Mouse (Mus musculus): Measurements from ENCODE around the gene Ifitm6. TPM values are rescaled to one million over a fixed set of nuclear protein-coding genes. Genes with fewer than 3 reads are reported as not detected.
"Not testable (repeated sequence)": the region's sequence is repeated elsewhere in the genome, so short reads cannot be mapped to it uniquely, and the experiment has no call there.

Gene Ifitm6
- 2.1 TPM in 1 of 2 replicates, not detected in the other for polyA plus RNA-seq (2012; ENCODE audit: insufficient read depth, insufficient read length, missing spikeins)

GRCm38 (mm10) chr7:141017824-141018223 lies at the start of gene Ifitm6:
Ifitm6 (minus strand) TSS chr7:141017924.
- H3K4me3 ChIP-seq (ENCODE audit: insufficient read depth, low read depth, low read length); H3K4me1 ChIP-seq (ENCODE audit: control insufficient read depth, insufficient read depth, insufficient read length, low read length): not testable (repeated sequence)
- peak within 1 kb of the TSS; percentile 24; the same call in 1 of the 2 replicates for H3K27ac ChIP-seq (replicated peaks; ENCODE audit: low read depth, low read length)

GRCm38 (mm10) chr7:141064576-141064975 lies 46.9 kb upstream of the Ifitm6 start:
- Histone ChIP-seq H3K27ac (replicated peaks; ENCODE audit: low read depth, low read length) (no peak overlapping the region), H3K4me1 (ENCODE audit: control insufficient read depth, insufficient read depth, insufficient read length, low read length) (no peaks in the 10 kb centered on the region), H3K4me3 (ENCODE audit: insufficient read depth, low read depth, low read length) (no peak overlapping the region)

GRCm38 (mm10) chr7:141064175-141064574 lies 46.5 kb upstream of the Ifitm6 start:
- no peak overlapping the region for H3K4me3 ChIP-seq (ENCODE audit: insufficient read depth, low read depth, low read length)
- H3K27ac ChIP-seq (replicated peaks; ENCODE audit: low read depth, low read length) = no peak overlapping the region
- no peaks in the 10 kb centered on the region for H3K4me1 ChIP-seq (ENCODE audit: control insufficient read depth, insufficient read depth, insufficient read length, low read length)

- Histone ChIP-seq H3K27ac (replicated peaks; ENCODE audit: low read depth, low read length) (no peak overlapping the region), H3K4me3 (ENCODE audit: insufficient read depth, low read depth, low read length) (no peak overlapping the region), H3K4me1 (ENCODE audit: control insufficient read depth, insufficient read depth, insufficient read length, low read length) (no peaks in the 10 kb centered on the region)
Measured at GRCm38 (mm10) chr7:141063353-141063752, 45.6 kb upstream of the Ifitm6 start.

- no peak overlapping the region for H3K27ac ChIP-seq (replicated peaks; ENCODE audit: low read depth, low read length)
- no peak overlapping the region for H3K4me3 ChIP-seq (ENCODE audit: insufficient read depth, low read depth, low read length)
- no peaks in the 10 kb centered on the region for H3K4me1 ChIP-seq (ENCODE audit: control insufficient read depth, insufficient read depth, insufficient read length, low read length)
Measured at GRCm38 (mm10) chr7:141062525-141062924, 44.8 kb upstream of the Ifitm6 start.

GRCm38 (mm10) chr7:141061269-141061692 lies 43.6 kb upstream of the Ifitm6 start:
- Histone ChIP-seq H3K4me1 (ENCODE audit: control insufficient read depth, insufficient read depth, insufficient read length, low read length) (no peaks in the 10 kb centered on the region), H3K4me3 (ENCODE audit: insufficient read depth, low read depth, low read length) (peak overlapping the region; percentile 20; the same call in 1 of the 2 replicates)

GRCm38 (mm10) chr7:141060426-141061242 lies 42.9 kb upstream of the Ifitm6 start, which contains the start of gene B4galnt4:
B4galnt4 (plus strand) TSS chr7:141061104.
- Histone ChIP-seq H3K27ac (replicated peaks; ENCODE audit: low read depth, low read length) (0 out of 2 replicates have a peak within 1 kb of the TSS, but pooled peaks have one; percentile 24), H3K4me1 (ENCODE audit: control insufficient read depth, insufficient read depth, insufficient read length, low read length) (no peaks in the 10 kb centered on the region)

More at GRCm38 (mm10) chr7:141061269-141061692, 43.6 kb upstream of the Ifitm6 start:
- no peak overlapping the region for H3K27ac ChIP-seq (replicated peaks; ENCODE audit: low read depth, low read length)

GRCm38 (mm10) chr7:141059929-141060328 lies 42.2 kb upstream of the Ifitm6 start:
- Histone ChIP-seq H3K4me3 (ENCODE audit: insufficient read depth, low read depth, low read length) (peak overlapping the region; percentile 60; the same call in 1 of the 2 replicates), H3K4me1 (ENCODE audit: control insufficient read depth, insufficient read depth, insufficient read length, low read length) (no peaks in the 10 kb centered on the region)

More at GRCm38 (mm10) chr7:141060426-141061242, 42.9 kb upstream of the Ifitm6 start, which contains the start of gene B4galnt4:
- H3K4me3 ChIP-seq (ENCODE audit: insufficient read depth, low read depth, low read length) = peak within 1 kb of the TSS; percentile 60

GRCm38 (mm10) chr7:141058601-141059341 lies 41.0 kb upstream of the Ifitm6 start:
- no peak overlapping the region for H3K4me3 ChIP-seq (ENCODE audit: insufficient read depth, low read depth, low read length)
- H3K4me1 ChIP-seq (ENCODE audit: control insufficient read depth, insufficient read depth, insufficient read length, low read length) = no peaks in the 10 kb centered on the region
- no peak overlapping the region for H3K27ac ChIP-seq (replicated peaks; ENCODE audit: low read depth, low read length)

More at GRCm38 (mm10) chr7:141059929-141060328, 42.2 kb upstream of the Ifitm6 start:
- 0 out of 2 replicates have a peak overlapping the region, but pooled peaks have one; percentile 24 for H3K27ac ChIP-seq (replicated peaks; ENCODE audit: low read depth, low read length)

GRCm38 (mm10) chr7:141057541-141057940 lies 39.8 kb upstream of the Ifitm6 start:
- H3K4me1 ChIP-seq (ENCODE audit: control insufficient read depth, insufficient read depth, insufficient read length, low read length) = no peaks in the 10 kb centered on the region
- H3K4me3 ChIP-seq (ENCODE audit: insufficient read depth, low read depth, low read length) = no peak overlapping the region
- H3K27ac ChIP-seq (replicated peaks; ENCODE audit: low read depth, low read length) = no peak overlapping the region

- Histone ChIP-seq H3K4me3 (ENCODE audit: insufficient read depth, low read depth, low read length) (no peak overlapping the region), H3K4me1 (ENCODE audit: control insufficient read depth, insufficient read depth, insufficient read length, low read length) (no peaks in the 10 kb centered on the region), H3K27ac (replicated peaks; ENCODE audit: low read depth, low read length) (no peak overlapping the region)
Measured at GRCm38 (mm10) chr7:141056976-141057375, 39.3 kb upstream of the Ifitm6 start.

GRCm38 (mm10) chr7:141055785-141056184 lies 38.1 kb upstream of the Ifitm6 start:
- Histone ChIP-seq H3K4me3 (ENCODE audit: insufficient read depth, low read depth, low read length) (no peak overlapping the region), H3K27ac (replicated peaks; ENCODE audit: low read depth, low read length) (no peak overlapping the region), H3K4me1 (ENCODE audit: control insufficient read depth, insufficient read depth, insufficient read length, low read length) (no peaks in the 10 kb centered on the region)

GRCm38 (mm10) chr7:141052421-141052820 lies 34.7 kb upstream of the Ifitm6 start:
- Histone ChIP-seq H3K27ac (replicated peaks; ENCODE audit: low read depth, low read length) (no peak overlapping the region), H3K4me3 (ENCODE audit: insufficient read depth, low read depth, low read length) (no peak overlapping the region), H3K4me1 (ENCODE audit: control insufficient read depth, insufficient read depth, insufficient read length, low read length) (no peaks in the 10 kb centered on the region)

- no peak overlapping the region for H3K27ac ChIP-seq (replicated peaks; ENCODE audit: low read depth, low read length)
- H3K4me3 ChIP-seq (ENCODE audit: insufficient read depth, low read depth, low read length) = no peak overlapping the region
- peaks cover 1% of the 10 kb centered on the region; the same call in 1 of the 2 replicates for H3K4me1 ChIP-seq (ENCODE audit: control insufficient read depth, insufficient read depth, insufficient read length, low read length)
Measured at GRCm38 (mm10) chr7:141052016-141052415, 34.3 kb upstream of the Ifitm6 start.

Data from brown adipose tissue, adult 24 weeks (tissue).